Mouse (Mus musculus) bone marrow, adult 2 months (tissue): ENCODE measurements at regions not wholly inside any gene's neighbourhood (a gene's known extent, or its start where the extent isn't known, plus 50 kb on each side); places are given as distances from the start of the nearest gene placed in this dataset.

ENCODE experiments used
- CTCF ChIP-seq: fragments of 200-500 bp; IDR thresholded peaks from 2 replicates; pipeline ENCODE4 v1.5.1; 2011; ENCODE audit warnings: low read length, control low read depth; ENCODE audit not compliant: control insufficient read depth, insufficient read depth
- POLR2A ChIP-seq: fragments of 200-500 bp; IDR thresholded peaks from 2 replicates; pipeline ENCODE4 v1.6.1; 2011; ENCODE audit warnings: low read depth, mild to moderate bottlenecking, control low read depth, low read length, borderline replicate concordance; ENCODE audit not compliant: control insufficient read depth

DNA sequence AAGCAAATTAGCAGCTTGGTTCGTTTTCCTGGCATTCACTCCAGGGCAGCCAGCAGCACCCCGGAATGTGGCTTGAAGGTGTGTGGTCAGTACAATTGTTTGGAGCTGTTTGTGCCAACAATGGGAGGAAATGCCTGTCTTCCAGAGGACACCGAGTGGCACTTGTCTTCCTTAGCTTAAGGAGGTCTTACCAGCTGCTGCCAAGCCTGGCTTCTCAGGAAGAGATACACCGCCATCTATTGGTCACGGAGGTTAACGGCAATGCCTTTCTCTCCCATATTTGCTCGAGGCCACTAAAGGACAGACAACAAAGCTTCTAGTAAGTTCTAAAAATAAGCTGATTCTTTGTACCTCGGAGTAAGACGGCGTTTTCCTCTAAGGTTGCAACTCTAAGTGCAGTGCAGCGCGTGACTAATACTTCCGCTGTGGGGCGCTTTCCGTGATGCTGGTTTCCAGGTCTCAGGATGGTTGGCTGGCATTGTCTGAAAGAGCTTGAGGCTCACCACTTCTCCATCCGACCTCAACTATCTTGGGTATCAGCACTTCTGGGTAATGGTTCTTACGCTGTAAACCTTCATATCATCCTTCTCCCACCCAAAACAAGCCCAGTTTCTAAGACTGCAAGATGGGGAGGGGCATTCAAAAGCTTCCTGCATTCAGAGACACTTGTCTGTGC, 145.2 kb downstream of the Psat1 start:
- no peak for TF ChIP-seq POLR2A
- TF ChIP-seq CTCF = peak; percentile 68
